Mouse (Mus musculus): Measurements from ENCODE around the gene Gabbr2.
"Not testable (repeated sequence)": the region's sequence is repeated elsewhere in the genome, so short reads cannot be mapped to it uniquely, and the experiment has no call there.

Gene Gabbr2

GRCm38 (mm10) chr4:46664123-46665009 lies 327.3 kb downstream of the Gabbr2 start:
- intact Hi-C loops (cut with DNase I): no loop called here

GRCm38 (mm10) chr4:46661433-46661832 lies 330.2 kb downstream of the Gabbr2 start:
- intact Hi-C loops (cut with DNase I): no loop called here

- intact Hi-C loops (cut with DNase I): no loop called here
These were observed 332.7 kb downstream of the Gabbr2 start for GRCm38 (mm10) chr4:46658946-46659345.

GRCm38 (mm10) chr4:46657116-46657515 lies 334.6 kb downstream of the Gabbr2 start:
- intact Hi-C loops (cut with DNase I): loop anchor here (2.0 kb wide), 1 partner anchor 46 kb away; no protein-coding TSS in a partner anchor

- intact Hi-C loops (cut with DNase I): loop anchor here (2.0 kb wide), 1 partner anchor 45 kb away; no protein-coding TSS in a partner anchor
These were observed 335.7 kb downstream of the Gabbr2 start for GRCm38 (mm10) chr4:46655956-46656355.

GRCm38 (mm10) chr4:46655298-46655697 lies 336.4 kb downstream of the Gabbr2 start:
- intact Hi-C loops (cut with DNase I): no loop called here

GRCm38 (mm10) chr4:46650086-46650753 lies 341.5 kb downstream of the Gabbr2 start, which contains the start of gene Tbc1d2:
Tbc1d2 (minus strand) TSS chr4:46650209.
- intact Hi-C loops (cut with DNase I): no loop called here

GRCm38 (mm10) chr4:46649161-46649560 lies 342.5 kb downstream of the Gabbr2 start:
- intact Hi-C loops (cut with DNase I): no loop called here

GRCm38 (mm10) chr4:46643676-46644112 lies 348.0 kb downstream of the Gabbr2 start:
- intact Hi-C loops (cut with DNase I): no loop called here

- intact Hi-C loops (cut with DNase I): no loop called here
These were observed 348.6 kb downstream of the Gabbr2 start for GRCm38 (mm10) chr4:46642924-46643675.

- intact Hi-C loops (cut with DNase I): no loop called here
These were observed 350.4 kb downstream of the Gabbr2 start for GRCm38 (mm10) chr4:46641283-46641682.

GRCm38 (mm10) chr4:46639866-46640265 lies 351.8 kb downstream of the Gabbr2 start:
- intact Hi-C loops (cut with DNase I): no loop called here

GRCm38 (mm10) chr4:46637250-46637649 lies 354.4 kb downstream of the Gabbr2 start:
- intact Hi-C loops (cut with DNase I): not testable (repeated sequence)

- intact Hi-C loops (cut with DNase I): no loop called here
These were observed 355.8 kb downstream of the Gabbr2 start for GRCm38 (mm10) chr4:46635702-46636430.

- intact Hi-C loops (cut with DNase I): no loop called here
These were observed 356.8 kb downstream of the Gabbr2 start for GRCm38 (mm10) chr4:46634881-46635280.

GRCm38 (mm10) chr4:46633565-46633964 lies 358.1 kb downstream of the Gabbr2 start:
- intact Hi-C loops (cut with DNase I): not testable (repeated sequence)

GRCm38 (mm10) chr4:46632465-46632864 lies 359.2 kb downstream of the Gabbr2 start:
- intact Hi-C loops (cut with DNase I): no loop called here

- intact Hi-C loops (cut with DNase I): no loop called here
These were observed 361.3 kb downstream of the Gabbr2 start for GRCm38 (mm10) chr4:46630390-46630789.

GRCm38 (mm10) chr4:46628873-46629272 lies 362.8 kb downstream of the Gabbr2 start:
- intact Hi-C loops (cut with DNase I): no loop called here

- intact Hi-C loops (cut with DNase I): no loop called here
These were observed 363.6 kb downstream of the Gabbr2 start for GRCm38 (mm10) chr4:46628081-46628480.

GRCm38 (mm10) chr4:46625101-46625500 lies 366.6 kb downstream of the Gabbr2 start:
- intact Hi-C loops (cut with DNase I): no loop called here
